Mouse (Mus musculus): ENCODE measurements around the gene B3gat2. TPM values are rescaled to one million over a fixed set of nuclear protein-coding genes. Genes with fewer than 3 reads are reported as not detected.

Gene B3gat2
- polyA plus RNA-seq, 1 experiment from 2014 or later = 3.0 TPM

Other genes starting within 250 kb of the B3gat2 start
- gene Smap1, start 160.6 kb downstream of the B3gat2 start, polyA plus RNA-seq (2016; fragmentation: Nextera tagmentation; extraction: Ambion mirVana) = 42.2 and 44.6 TPM in 2 replicates
- gene Sdhaf4, start 243.9 kb downstream of the B3gat2 start, polyA plus RNA-seq (2016; fragmentation: Nextera tagmentation; extraction: Ambion mirVana) = 80.7 and 82.8 TPM in 2 replicates

All from hindbrain, embryonic 10.5 days (tissue).